Mouse (Mus musculus): ENCODE data around the gene Zfp428.

GRCm38 (mm10) chr7:24480986-24481473, 25.8 kb upstream of the Zfp428 start:
- TF ChIP-seq CTCF (conservative IDR thresholded peaks at IDR 0.05 in 1 of 2, IDR thresholded peaks at IDR 0.05 in 1 of 2; ENCODE audit: low read depth in 2 of 2, low read length in 2 of 2) (no peak), ZKSCAN1 (IDR thresholded peaks at IDR 0.05; ENCODE audit: borderline replicate concordance, low read depth, low read length) (no peak), POLR2A (IDR thresholded peaks at IDR 0.05; ENCODE audit: low read depth, low read length) (no peak), ZNF384 (IDR thresholded peaks at IDR 0.05; ENCODE audit: low read depth, low read length) (no peak), EP300 (IDR thresholded peaks at IDR 0.05; ENCODE audit: low read length) (no peak), ZC3H11A (IDR thresholded peaks at IDR 0.05; ENCODE audit: low read depth, low read length) (no peak), NELFE (IDR thresholded peaks at IDR 0.05; ENCODE audit: low read depth, low read length) (no peak), ELF1 (IDR thresholded peaks at IDR 0.05; ENCODE audit: low read depth, low read length) (no peak), USF2 (conservative IDR thresholded peaks at IDR 0.05; ENCODE audit: low read depth, low read length) (no peak), POLR2AphosphoS2 (IDR thresholded peaks at IDR 0.05; ENCODE audit: low read depth, low read length) (no peak), E2F4 (IDR thresholded peaks at IDR 0.05; ENCODE audit: insufficient replicate concordance, low read depth, low read length) (no peak), BHLHE40 (IDR thresholded peaks at IDR 0.05; ENCODE audit: low read depth, low read length) (no peak)
